Mouse (Mus musculus) forebrain, postnatal 0 days (tissue): Measurements from ENCODE around the gene Nptx1. TPM values are rescaled to one million over a fixed set of nuclear protein-coding genes. Genes with fewer than 3 reads are reported as not detected.

Source experiments
- ATAC-seq: fragments of 200-750 bp; cut with Nextera tagmentation; 2 replicates; pipeline ENCODE4 v1.8.0; 2017; ENCODE audit warnings: mild to moderate bottlenecking, moderate library complexity
- DNase-seq: peaks from one replicate; pipeline ENCODE4 v3.0.0-alpha.2; 2015
- H3K27ac ChIP-seq: fragments of 300-500 bp; sonication (generic); 2 replicates; pipeline ENCODE4 v1.5.1; 2014; ENCODE audit warnings: low read depth, mild to moderate bottlenecking, antibody characterized with exemption, low read length, moderate library complexity, mixed read lengths
- H3K27me3 ChIP-seq: fragments of 300-500 bp; sonication (generic); 2 replicates; pipeline ENCODE4 v1.6.1; 2014; ENCODE audit warnings: mild to moderate bottlenecking, low read length, mixed read lengths; ENCODE audit not compliant: insufficient read depth
- H3K36me3 ChIP-seq: fragments of 300-500 bp; sonication (generic); 2 replicates; pipeline ENCODE4 v1.6.1; 2014; ENCODE audit warnings: mild to moderate bottlenecking, moderate library complexity; ENCODE audit not compliant: insufficient read depth
- H3K4me1 ChIP-seq: fragments of 300-500 bp; sonication (generic); 2 replicates; pipeline ENCODE4 v1.6.1; 2014; ENCODE audit warnings: antibody characterized with exemption; ENCODE audit not compliant: insufficient read depth
- H3K4me2 ChIP-seq: fragments of 300-500 bp; sonication (generic); 2 replicates; pipeline ENCODE4 v1.6.1; 2014; ENCODE audit warnings: low read depth, mild to moderate bottlenecking, moderate library complexity
- H3K4me3 ChIP-seq: fragments of 300-500 bp; sonication (generic); 2 replicates; pipeline ENCODE4 v1.5.1; 2014; ENCODE audit warnings: low read depth, low read length, mixed read lengths
- H3K9ac ChIP-seq: fragments of 300-500 bp; sonication (generic); 2 replicates; pipeline ENCODE4 v1.6.1; 2014; ENCODE audit warnings: mild to moderate bottlenecking
- H3K9me3 ChIP-seq: fragments of 300-500 bp; sonication (generic); 2 replicates; pipeline ENCODE4 v1.6.1; 2016; ENCODE audit warnings: low read length
- CTCF ChIP-seq: sonication (generic); IDR thresholded peaks from 2 replicates; pipeline ENCODE4 v1.5.1; 2016; ENCODE audit warnings: antibody characterized with exemption, control low read depth, low read depth
- WGBS: fragments of 180-500 bp; shearing (Covaris S2); extraction: QIAGEN DNeasy Blood & Tissue Kit; methylation state at CpG from one replicate; pipeline ENCODE4 v1.1.7; 2014; 5-methylcytosine and 5-hydroxymethylcytosine counted together
- polyA plus RNA-seq: library from polyadenylated mRNA; unstranded; fragments of >200 nt; fragmentation: Nextera tagmentation; extraction: Ambion mirVana; gene quantifications from 2 replicates; pipeline ENCODE4 v1.2.1, GENCODE M21; 2015
- total RNA-seq: library from RNA; depleted of rRNA; stranded (reverse); fragments of >200 nt; gene quantifications from 2 replicates; pipeline ENCODE4 v1.2.3, GENCODE M21; 2014

Gene Nptx1
- total and polyA plus RNA-seq, 2 experiments from 2014 or later, result 6.9 to 14.2 TPM

- Histone ChIP-seq H3K36me3 (peaks cover 36% of the 10 kb centered on the region), H3K4me2 (no peak overlapping the region), H3K27ac (no peak overlapping the region), H3K9me3 (no peaks in the 10 kb centered on the region), H3K9ac (no peak overlapping the region), H3K27me3 (no peaks in the 10 kb centered on the region), H3K4me3 (no peak overlapping the region), H3K4me1 (0 out of 2 replicates have a peak, but pooled peaks cover 4% of the 10 kb centered on the region)
- 34% methylated on average over 5 of the region's 5 CpGs for WGBS
- ATAC-seq (no peak), DNase-seq (no peak)
- TF ChIP-seq CTCF, result no peak
Observed at GRCm38 (mm10) chr11:119509165-119509776, 38.3 kb downstream of the Nptx1 start.

- H3K4me1 ChIP-seq, result no peaks in the 10 kb centered on the region
- H3K27me3 ChIP-seq, result no peaks in the 10 kb centered on the region
- H3K36me3 ChIP-seq, result peaks cover 46% of the 10 kb centered on the region
- DNase-seq (no peak), ATAC-seq (no peak)
- no peak overlapping the region for H3K4me2 ChIP-seq
- WGBS, result 84% methylated on average over 8 of the region's 8 CpGs
- no peak for TF ChIP-seq CTCF
- H3K9ac ChIP-seq, result no peak overlapping the region
- H3K9me3 ChIP-seq, result no peaks in the 10 kb centered on the region
- H3K4me3 ChIP-seq, result no peak overlapping the region
- no peak overlapping the region for H3K27ac ChIP-seq
Observed at GRCm38 (mm10) chr11:119507772-119508171, 39.8 kb downstream of the Nptx1 start.

GRCm38 (mm10) chr11:119506386-119506785 is 41.2 kb downstream of the Nptx1 start:
- Histone ChIP-seq H3K27me3 (no peaks in the 10 kb centered on the region), H3K36me3 (peaks cover 53% of the 10 kb centered on the region), H3K9ac (no peak overlapping the region), H3K9me3 (no peaks in the 10 kb centered on the region), H3K4me1 (no peaks in the 10 kb centered on the region), H3K27ac (no peak overlapping the region), H3K4me2 (no peak overlapping the region), H3K4me3 (no peak overlapping the region)
- 91% methylated on average over 4 of the region's 4 CpGs for WGBS
- DNase-seq (no peak), ATAC-seq (no peak)
- TF ChIP-seq CTCF, result no peak

GRCm38 (mm10) chr11:119503675-119504074 is 43.9 kb downstream of the Nptx1 start:
- peak; percentile 87 for ATAC-seq

GRCm38 (mm10) chr11:119500011-119500410 is 47.5 kb downstream of the Nptx1 start:
- no peak overlapping the region for H3K4me3 ChIP-seq
- H3K27me3 ChIP-seq, result no peaks in the 10 kb centered on the region
- no peak for ATAC-seq
- DNase-seq, result no peak
- peaks cover 46% of the 10 kb centered on the region for H3K36me3 ChIP-seq
- no peak overlapping the region for H3K9ac ChIP-seq
- WGBS, result 89% methylated on average over 2 of the region's 2 CpGs
- TF ChIP-seq CTCF, result no peak
- H3K9me3 ChIP-seq, result no peaks in the 10 kb centered on the region
- no peaks in the 10 kb centered on the region for H3K4me1 ChIP-seq
- no peak overlapping the region for H3K4me2 ChIP-seq
- H3K27ac ChIP-seq, result no peak overlapping the region

More at GRCm38 (mm10) chr11:119503675-119504074, 43.9 kb downstream of the Nptx1 start:
- Histone ChIP-seq H3K4me1 (no peaks in the 10 kb centered on the region), H3K9ac (no peak overlapping the region), H3K27me3 (no peaks in the 10 kb centered on the region), H3K27ac (no peak overlapping the region), H3K4me2 (no peak overlapping the region), H3K9me3 (no peaks in the 10 kb centered on the region), H3K36me3 (peaks cover 59% of the 10 kb centered on the region), H3K4me3 (no peak overlapping the region)
- peak; percentile 99 for TF ChIP-seq CTCF
- DNase-seq, result peak; percentile 86

GRCm38 (mm10) chr11:119499297-119499696 is 48.3 kb downstream of the Nptx1 start:
- no peaks in the 10 kb centered on the region for H3K27me3 ChIP-seq
- H3K27ac ChIP-seq, result no peak overlapping the region
- H3K4me1 ChIP-seq, result no peaks in the 10 kb centered on the region
- peaks cover 39% of the 10 kb centered on the region for H3K36me3 ChIP-seq
- TF ChIP-seq CTCF, result no peak
- no peak overlapping the region for H3K4me2 ChIP-seq
- WGBS, result 94% methylated on average over 4 of the region's 4 CpGs
- H3K9me3 ChIP-seq, result no peaks in the 10 kb centered on the region
- H3K9ac ChIP-seq, result no peak overlapping the region
- ATAC-seq, result no peak
- H3K4me3 ChIP-seq, result no peak overlapping the region
- no peak for DNase-seq

GRCm38 (mm10) chr11:119497451-119497850 is 50.1 kb downstream of the Nptx1 start:
- 83% methylated on average over 4 of the region's 4 CpGs for WGBS
- H3K9ac ChIP-seq, result no peak overlapping the region
- H3K27me3 ChIP-seq, result no peaks in the 10 kb centered on the region
- no peak overlapping the region for H3K4me3 ChIP-seq
- no peak for TF ChIP-seq CTCF
- peaks cover 25% of the 10 kb centered on the region for H3K36me3 ChIP-seq
- ATAC-seq (no peak), DNase-seq (no peak)
- no peak overlapping the region for H3K27ac ChIP-seq
- no peaks in the 10 kb centered on the region for H3K9me3 ChIP-seq
- no peak overlapping the region for H3K4me2 ChIP-seq
- peaks cover 6% of the 10 kb centered on the region; the same call in 1 of the 2 replicates for H3K4me1 ChIP-seq
